Mouse (Mus musculus) liver, postnatal 0 days (tissue): ENCODE measurements around the gene Ptprb.

Source experiments
- CTCF ChIP-seq: sonication (generic); IDR thresholded peaks from 2 replicates; pipeline ENCODE4 v1.5.1; 2016; ENCODE audit warnings: antibody characterized with exemption, low read depth
- EP300 ChIP-seq: IDR thresholded peaks from 2 replicates; pipeline ENCODE4 v1.6.1; 2016; ENCODE audit warnings: antibody characterized with exemption, low read depth, mild to moderate bottlenecking

DNA sequence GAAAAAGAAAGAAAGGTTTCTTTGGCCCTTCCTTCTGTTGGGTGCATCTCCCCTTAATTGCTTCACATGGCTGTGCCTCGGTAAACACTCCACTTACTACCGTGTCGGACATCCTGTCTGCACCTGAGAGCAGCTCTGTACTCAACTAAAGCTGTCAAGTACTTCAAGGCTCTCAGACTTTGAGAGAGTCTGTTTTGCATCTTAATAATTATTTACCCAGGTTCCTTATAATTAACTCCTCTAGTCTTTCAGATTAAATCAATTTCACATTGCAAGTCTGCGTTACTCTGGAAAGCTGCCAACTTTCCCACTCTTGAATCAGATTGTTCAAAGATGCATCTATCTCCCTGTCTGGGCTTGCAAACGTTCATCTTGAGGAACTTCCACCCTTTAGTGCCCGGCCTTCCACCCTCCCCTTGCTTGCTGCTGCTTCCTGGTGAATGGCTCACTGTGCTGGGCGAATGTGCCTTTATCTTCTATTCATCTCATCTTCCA lies 111.1 kb downstream of the Ptprb start:
- TF ChIP-seq CTCF = no peak
- no peak for TF ChIP-seq EP300
